Mouse (Mus musculus) MEL (cell line): ENCODE results near the gene Kin. TPM values are rescaled to one million over a fixed set of nuclear protein-coding genes. Genes with fewer than 3 reads are reported as not detected.

ENCODE experiments used
- DNase-seq: peaks from one replicate; pipeline ENCODE4 v3.0.0; 2011; ENCODE audit warnings: low read depth, low spot score
- H3K27ac ChIP-seq: 2 replicates; pipeline ENCODE4 v1.5.1; 2012; ENCODE audit warnings: low read depth, mild to moderate bottlenecking, control low read depth, low read length, moderate library complexity; ENCODE audit not compliant: control insufficient read depth
- H3K27me3 ChIP-seq, 2 experiments: fragments of 150-350 bp in 1 of 2; sonication (generic) in 1 of 2; 2 replicates each; pipeline ENCODE4 v1.6.1; 2012; ENCODE audit warnings: low read length in 2 of 2, mild to moderate bottlenecking in 2 of 2, improper control_type of control experiment in 1 of 2, moderate library complexity in 1 of 2; ENCODE audit not compliant: insufficient read depth in 2 of 2, control insufficient read depth in 1 of 2
- H3K36me3 ChIP-seq, 2 experiments: 2 replicates each; pipeline ENCODE4 v1.6.1; 2012 to 2014; ENCODE audit warnings: low read length in 2 of 2, improper control_type of control experiment in 1 of 2, inconsistent platforms in 1 of 2, mild to moderate bottlenecking in 1 of 2; ENCODE audit not compliant: insufficient read depth in 2 of 2, control insufficient read depth in 1 of 2
- H3K4me1 ChIP-seq, 2 experiments: fragments of 150-350 bp in 1 of 2; sonication (generic) in 1 of 2; 2 replicates each; pipeline ENCODE4 v1.6.1; 2012; ENCODE audit warnings: low read length in 2 of 2, improper control_type of control experiment in 1 of 2, mild to moderate bottlenecking in 1 of 2; ENCODE audit not compliant: insufficient read depth in 2 of 2, control insufficient read depth in 1 of 2
- H3K4me3 ChIP-seq, 2 experiments: fragments of 150-350 bp in 1 of 2; sonication (generic) in 1 of 2; 2 replicates each; pipeline ENCODE4 v1.5.1; 2012; ENCODE audit warnings: low read depth in 2 of 2, low read length in 2 of 2, mild to moderate bottlenecking in 2 of 2, moderate library complexity in 2 of 2, control low read depth in 1 of 2, improper control_type of control experiment in 1 of 2; ENCODE audit not compliant: control insufficient read depth in 1 of 2, insufficient read depth in 1 of 2
- H3K79me2 ChIP-seq: 2 replicates; pipeline ENCODE4 v1.6.1; 2012; ENCODE audit warnings: mild to moderate bottlenecking, low read length, moderate library complexity; ENCODE audit not compliant: control insufficient read depth, poor library complexity, insufficient read depth
- H3K9ac ChIP-seq: 2 replicates; pipeline ENCODE4 v1.6.1; 2012; ENCODE audit warnings: low read depth, mild to moderate bottlenecking, control low read depth, low read length, moderate library complexity; ENCODE audit not compliant: control insufficient read depth, poor library complexity, severe bottlenecking
- H3K9me3 ChIP-seq: fragments of 150-350 bp; sonication (generic); replicated peaks from 2 replicates; pipeline ENCODE4 v1.6.1; 2012; ENCODE audit warnings: mild to moderate bottlenecking, low read length, improper control_type of control experiment, moderate library complexity; ENCODE audit not compliant: insufficient read depth
- CHD1 ChIP-seq: IDR thresholded peaks from 2 replicates; pipeline ENCODE4 v1.6.1; 2012; ENCODE audit warnings: low read depth, mild to moderate bottlenecking, inconsistent platforms, low read length, improper control_type of control experiment
- CHD2 ChIP-seq: IDR thresholded peaks from 2 replicates; pipeline ENCODE4 v1.6.1; 2011; ENCODE audit warnings: low read length, improper control_type of control experiment
- CTCF ChIP-seq, 3 experiments: IDR thresholded peaks in 2 of 3; conservative IDR thresholded peaks in 1 of 3; 2 replicates each; pipeline ENCODE4 v1.5.1; 2011 to 2012; ENCODE audit warnings: low read length in 3 of 3, low read depth in 2 of 3, mild to moderate bottlenecking in 2 of 3, improper control_type of control experiment in 1 of 3, inconsistent platforms in 1 of 3, mixed read lengths in 1 of 3, moderate library complexity in 1 of 3; ENCODE audit not compliant: control insufficient read depth in 1 of 3, insufficient read depth in 1 of 3, poor library complexity in 1 of 3, severe bottlenecking in 1 of 3
- E2F4 ChIP-seq: IDR thresholded peaks from 2 replicates; pipeline ENCODE4 v1.6.1; 2011; ENCODE audit warnings: low read depth, low read length, improper control_type of control experiment, borderline replicate concordance
- ELF1 ChIP-seq: IDR thresholded peaks from 2 replicates; pipeline ENCODE4 v1.6.1; 2014; ENCODE audit warnings: low read depth, mild to moderate bottlenecking, inconsistent platforms, low read length, improper control_type of control experiment, moderate library complexity
- ETS1 ChIP-seq: IDR thresholded peaks from 2 replicates; pipeline ENCODE4 v1.6.1; 2012; ENCODE audit warnings: low read depth, mild to moderate bottlenecking, inconsistent platforms, low read length, improper control_type of control experiment, moderate library complexity
- GATA1 ChIP-seq: IDR thresholded peaks from 2 replicates; pipeline ENCODE4 v1.6.1; 2011; ENCODE audit warnings: low read depth, low read length, improper control_type of control experiment
- JUND ChIP-seq: IDR thresholded peaks from 2 replicates; pipeline ENCODE4 v1.6.1; 2011; ENCODE audit warnings: low read depth, mild to moderate bottlenecking, improper control_type of control experiment, low read length
- MAZ ChIP-seq: IDR thresholded peaks from 2 replicates; pipeline ENCODE4 v1.6.1; 2012; ENCODE audit warnings: low read depth, mild to moderate bottlenecking, inconsistent platforms, low read length, improper control_type of control experiment
- MEF2A ChIP-seq: IDR thresholded peaks from 2 replicates; pipeline ENCODE4 v1.6.1; 2014; ENCODE audit warnings: low read depth, mild to moderate bottlenecking, inconsistent platforms, low read length, improper control_type of control experiment; ENCODE audit not compliant: poor library complexity, insufficient replicate concordance, severe bottlenecking; ENCODE audit errors: extremely low read depth
- NELFE ChIP-seq: IDR thresholded peaks from 2 replicates; pipeline ENCODE4 v1.6.1; 2011; ENCODE audit warnings: low read depth, low read length, improper control_type of control experiment
- NRF1 ChIP-seq: IDR thresholded peaks from 2 replicates; pipeline ENCODE4 v1.6.1; 2014; ENCODE audit warnings: low read depth, mild to moderate bottlenecking, inconsistent platforms, low read length, improper control_type of control experiment, moderate library complexity; ENCODE audit not compliant: poor library complexity, insufficient read depth, severe bottlenecking
- POLR2AphosphoS2 ChIP-seq: IDR thresholded peaks from 2 replicates; pipeline ENCODE4 v1.6.1; 2011; ENCODE audit warnings: low read length, improper control_type of control experiment
- POLR2AphosphoS5 ChIP-seq: IDR thresholded peaks from 2 replicates; pipeline ENCODE4 v1.6.1; 2012; ENCODE audit warnings: low read depth, borderline replicate concordance, mild to moderate bottlenecking, inconsistent platforms, low read length, moderate library complexity, mixed read lengths
- TBP ChIP-seq: IDR thresholded peaks from 2 replicates; pipeline ENCODE4 v1.8.0; 2011; ENCODE audit warnings: low read depth, low read length, improper control_type of control experiment
- USF1 ChIP-seq: IDR thresholded peaks from 2 replicates; pipeline ENCODE4 v1.6.1; 2014; ENCODE audit warnings: low read depth, mild to moderate bottlenecking, inconsistent platforms, low read length, improper control_type of control experiment, moderate library complexity
- USF2 ChIP-seq, 2 experiments: IDR thresholded peaks; 2 replicates each; pipeline ENCODE4 v1.6.1; 2011 to 2012; ENCODE audit warnings: improper control_type of control experiment in 2 of 2, low read length in 2 of 2, borderline replicate concordance in 1 of 2, inconsistent platforms in 1 of 2, low read depth in 1 of 2, mild to moderate bottlenecking in 1 of 2; ENCODE audit not compliant: insufficient read depth in 1 of 2
- ZKSCAN1 ChIP-seq: IDR thresholded peaks from 2 replicates; pipeline ENCODE4 v1.6.1; 2012; ENCODE audit warnings: low read depth, mild to moderate bottlenecking, inconsistent platforms, low read length, improper control_type of control experiment, moderate library complexity
- polyA plus RNA-seq, 2 experiments: library from polyadenylated mRNA; stranded (reverse) in 1 of 2; unstranded in 1 of 2; fragments of >175 nt in 1 of 2; fragments of >200 nt in 1 of 2; gene quantifications; 2 replicates each; pipeline versions ENCODE4 v1.2.1 to v1.2.4; 2012; ENCODE audit warnings: low replicate concordance in 2 of 2, low read depth in 1 of 2; ENCODE audit not compliant: insufficient read length in 2 of 2, insufficient read depth in 1 of 2, missing spikeins in 1 of 2
- total RNA-seq: library from RNA; depleted of rRNA; stranded (reverse); fragments of 300-350 nt; gene quantifications from 2 replicates; pipeline ENCODE4 v1.2.3, GENCODE M21; 2012

Gene Kin
- total and polyA plus RNA-seq, 3 experiments: 25.7 to 33.5 TPM; not detected in 1

- no peak for DNase-seq
- Histone ChIP-seq H3K4me3 (no peak overlapping the region), H3K27ac (no peak overlapping the region), H3K9me3 (no peaks in the 10 kb centered on the region), H3K79me2 (peaks cover 18% of the 10 kb centered on the region), H3K27me3 (no peaks in the 10 kb centered on the region), H3K9ac (no peak overlapping the region), H3K36me3 (peaks cover 9 to 14% of the 10 kb centered on the region in 2 experiments), H3K4me1 (peaks cover 3 to 12% of the 10 kb centered on the region in 2 experiments)
- TF ChIP-seq ZKSCAN1 (no peak), ELF1 (no peak), JUND (no peak), POLR2AphosphoS2 (no peak), USF2 (IDR thresholded peaks at IDR 0.05; ENCODE audit: borderline replicate concordance in 1 of 2, insufficient read depth in 1 of 2, low read depth in 1 of 2, low read length in 2 of 2) (no peak), POLR2AphosphoS5 (no peak), TBP (no peak), CHD2 (no peak), USF1 (no peak), NRF1 (no peak), CHD1 (no peak), E2F4 (no peak), GATA1 (no peak), ETS1 (no peak)
Measured at GRCm38 (mm10) chr2:10034976-10035375, 45.4 kb upstream of the Kin start.

- Histone ChIP-seq H3K9me3 (no peaks in the 10 kb centered on the region), H3K27me3 (no peaks in the 10 kb centered on the region), H3K36me3 (peaks cover 0 to 5% of the 10 kb centered on the region in 2 experiments; a peak in 1 of 4 replicates), H3K4me3 (peak overlapping the region; percentile 75 to 95), H3K9ac (peak overlapping the region; percentile 96), H3K27ac (peak overlapping the region; percentile 51), H3K79me2 (peaks cover 31% of the 10 kb centered on the region), H3K4me1 (peaks cover 0 to 4% of the 10 kb centered on the region in 2 experiments; a peak in 3 of 4 replicates)
- DNase-seq: peak; percentile 67
- no peak for TF ChIP-seq NELFE
- TF ChIP-seq MEF2A: no peak
- TF ChIP-seq MAZ: no peak
- TF ChIP-seq CHD2: no peak
- peak in 1 of 3 experiments; percentile 27; a peak in 2 of 6 replicates for TF ChIP-seq CTCF (IDR thresholded peaks at IDR 0.05 in 2 of 3, conservative IDR thresholded peaks at IDR 0.05 in 1 of 3; ENCODE audit: control insufficient read depth in 1 of 3, insufficient read depth in 1 of 3, low read depth in 2 of 3, low read length in 3 of 3, poor library complexity in 1 of 3, severe bottlenecking in 1 of 3)
Measured at GRCm38 (mm10) chr2:10047758-10048436, 32.5 kb upstream of the Kin start.
